Mouse (Mus musculus) CH12.LX (cell line): ENCODE measurements around the gene Mgll. TPM values are rescaled to one million over a fixed set of nuclear protein-coding genes. Genes with fewer than 3 reads are reported as not detected.

Experiments used
- DNase-seq: peaks from one replicate; pipeline ENCODE4 v3.0.0-alpha.2; 2013; ENCODE audit errors: extremely low read depth
- H3K27ac ChIP-seq: 2 replicates; pipeline ENCODE4 v1.5.1; 2012; ENCODE audit warnings: low read depth, mild to moderate bottlenecking, control low read depth, moderate library complexity; ENCODE audit not compliant: insufficient read depth
- H3K27me3 ChIP-seq: replicated peaks from 2 replicates; pipeline ENCODE3; 2012; ENCODE audit warnings: inconsistent platforms
- H3K36me3 ChIP-seq, 2 experiments: replicated peaks in 1 of 2; 2 replicates each; pipeline versions ENCODE3 to v1.6.1; 2012; ENCODE audit warnings: inconsistent platforms in 1 of 2, low read length in 1 of 2, mild to moderate bottlenecking in 1 of 2, mixed read lengths in 1 of 2, moderate library complexity in 1 of 2; ENCODE audit not compliant: control insufficient read depth in 1 of 2, insufficient read depth in 1 of 2
- H3K4me1 ChIP-seq, 2 experiments: 2 replicates each; pipeline ENCODE4 v1.6.1; 2012; ENCODE audit warnings: inconsistent platforms in 1 of 2, moderate library complexity in 1 of 2; ENCODE audit not compliant: insufficient read depth in 2 of 2, control insufficient read depth in 1 of 2
- H3K4me2 ChIP-seq: 2 replicates; pipeline ENCODE4 v1.6.1; 2012; ENCODE audit warnings: low read depth, mild to moderate bottlenecking, control low read depth; ENCODE audit not compliant: poor library complexity, insufficient read depth, severe bottlenecking
- H3K4me3 ChIP-seq, 3 experiments: fragments of 150-350 bp in 1 of 3; sonication (generic) in 1 of 3; replicated peaks in 1 of 3; 2 replicates each; pipeline versions ENCODE3 to v1.5.1; 2011 to 2012; ENCODE audit warnings: low read depth in 2 of 3, low read length in 2 of 3, mild to moderate bottlenecking in 2 of 3, moderate library complexity in 2 of 3, control low read depth in 1 of 3, improper control_type of control experiment in 1 of 3, inconsistent platforms in 1 of 3, mixed read lengths in 1 of 3; ENCODE audit not compliant: poor library complexity in 1 of 3
- H3K79me2 ChIP-seq: replicated peaks from 2 replicates; pipeline ENCODE4 v1.6.1; 2012; ENCODE audit warnings: mild to moderate bottlenecking, moderate library complexity; ENCODE audit not compliant: control insufficient read depth, poor library complexity, insufficient read depth, severe bottlenecking; ENCODE audit errors: extremely low read depth
- H3K9ac ChIP-seq: 2 replicates; pipeline ENCODE4 v1.6.1; 2012; ENCODE audit warnings: low read depth, mild to moderate bottlenecking, control low read depth, moderate library complexity; ENCODE audit not compliant: insufficient read depth
- H3K9me3 ChIP-seq: replicated peaks from 2 replicates; pipeline ENCODE3; 2012; ENCODE audit warnings: low read length, inconsistent platforms, mixed read lengths
- GABPA ChIP-seq: IDR thresholded peaks from 2 replicates; pipeline ENCODE4 v1.6.1; 2012; ENCODE audit warnings: low read depth, low read length, improper control_type of control experiment, inconsistent platforms; ENCODE audit not compliant: insufficient replicate concordance
- HCFC1 ChIP-seq: IDR thresholded peaks from 2 replicates; pipeline ENCODE4 v1.6.1; 2012; ENCODE audit warnings: low read depth, mild to moderate bottlenecking, inconsistent platforms, low read length, improper control_type of control experiment
- MAX ChIP-seq: IDR thresholded peaks from 2 replicates; pipeline ENCODE4 v1.6.1; 2011; ENCODE audit warnings: low read length, improper control_type of control experiment
- MAZ ChIP-seq: IDR thresholded peaks from 2 replicates; pipeline ENCODE4 v1.6.1; 2012; ENCODE audit warnings: low read depth, mild to moderate bottlenecking, inconsistent platforms, low read length, improper control_type of control experiment, moderate library complexity
- MEF2A ChIP-seq: IDR thresholded peaks from 2 replicates; pipeline ENCODE4 v1.6.1; 2014; ENCODE audit warnings: low read depth, mild to moderate bottlenecking, inconsistent platforms, low read length, improper control_type of control experiment, borderline replicate concordance
- MXI1 ChIP-seq: IDR thresholded peaks from 2 replicates; pipeline ENCODE4 v1.6.1; 2011; ENCODE audit warnings: mild to moderate bottlenecking, low read depth, low read length, improper control_type of control experiment
- MYC ChIP-seq: IDR thresholded peaks from 2 replicates; pipeline ENCODE4 v1.6.1; 2011; ENCODE audit warnings: low read depth, mild to moderate bottlenecking, improper control_type of control experiment, low read length
- NRF1 ChIP-seq: IDR thresholded peaks from 2 replicates; pipeline ENCODE4 v1.6.1; 2014; ENCODE audit warnings: low read depth, mild to moderate bottlenecking, inconsistent platforms, low read length, improper control_type of control experiment, moderate library complexity
- POLR2AphosphoS2 ChIP-seq: IDR thresholded peaks from 2 replicates; pipeline ENCODE4 v1.6.1; 2011; ENCODE audit warnings: low read depth, low read length, improper control_type of control experiment
- RCOR1 ChIP-seq: conservative IDR thresholded peaks from 2 replicates; pipeline ENCODE4 v1.6.1; 2012; ENCODE audit warnings: low read depth, mild to moderate bottlenecking, inconsistent platforms, low read length, improper control_type of control experiment
- SMC3 ChIP-seq: IDR thresholded peaks from 2 replicates; pipeline ENCODE4 v1.6.1; 2011; ENCODE audit warnings: low read depth, low read length, improper control_type of control experiment
- UBTF ChIP-seq: IDR thresholded peaks from 2 replicates; pipeline ENCODE4 v1.6.1; 2012; ENCODE audit warnings: low read depth, mild to moderate bottlenecking, inconsistent platforms, low read length, improper control_type of control experiment, moderate library complexity
- USF2 ChIP-seq: conservative IDR thresholded peaks from 2 replicates; pipeline ENCODE4 v1.6.1; 2011; ENCODE audit warnings: low read depth, low read length, improper control_type of control experiment
- ZC3H11A ChIP-seq: IDR thresholded peaks from 2 replicates; pipeline ENCODE4 v1.6.1; 2012; ENCODE audit warnings: low read depth, mild to moderate bottlenecking, inconsistent platforms, low read length, improper control_type of control experiment
- dilution Hi-C: fragments of 300-500 bp; cut with MboI; formaldehyde crosslinking; loops from 2 replicates; pipeline ENCODE4 v1.14.3; 2020; ENCODE audit warnings: low sequenced_read_pairs; ENCODE audit not compliant: extremely low pct_unique_long_range_greater_than_20kb, extremely low pct_ligation_motif_present
- in situ Hi-C: fragments of 300-500 bp; cut with MboI; formaldehyde crosslinking; loops from 3 replicates; pipeline ENCODE4 v1.14.3; 2019; ENCODE audit warnings: low sequenced_read_pairs, low pct_ligation_motif_present, low pct_unique_long_range_greater_than_20kb, mixed read lengths
- polyA plus RNA-seq: library from polyadenylated mRNA; unstranded; fragments of >175 nt; gene quantifications from 2 replicates; pipeline ENCODE4 v1.2.1, GENCODE M21; 2012; ENCODE audit warnings: low read depth; ENCODE audit not compliant: insufficient read length
- total RNA-seq, 2 experiments: library from RNA; depleted of rRNA; stranded (reverse); fragments of 300-350 nt in 1 of 2; fragments of >200 nt in 1 of 2; gene quantifications; 2 replicates each; pipeline ENCODE4 v1.2.3; 2012 to 2014

Mgll gene
- total and polyA plus RNA-seq, 3 experiments, result 60.8 to 81.1 (median 76.5) TPM

DNA sequence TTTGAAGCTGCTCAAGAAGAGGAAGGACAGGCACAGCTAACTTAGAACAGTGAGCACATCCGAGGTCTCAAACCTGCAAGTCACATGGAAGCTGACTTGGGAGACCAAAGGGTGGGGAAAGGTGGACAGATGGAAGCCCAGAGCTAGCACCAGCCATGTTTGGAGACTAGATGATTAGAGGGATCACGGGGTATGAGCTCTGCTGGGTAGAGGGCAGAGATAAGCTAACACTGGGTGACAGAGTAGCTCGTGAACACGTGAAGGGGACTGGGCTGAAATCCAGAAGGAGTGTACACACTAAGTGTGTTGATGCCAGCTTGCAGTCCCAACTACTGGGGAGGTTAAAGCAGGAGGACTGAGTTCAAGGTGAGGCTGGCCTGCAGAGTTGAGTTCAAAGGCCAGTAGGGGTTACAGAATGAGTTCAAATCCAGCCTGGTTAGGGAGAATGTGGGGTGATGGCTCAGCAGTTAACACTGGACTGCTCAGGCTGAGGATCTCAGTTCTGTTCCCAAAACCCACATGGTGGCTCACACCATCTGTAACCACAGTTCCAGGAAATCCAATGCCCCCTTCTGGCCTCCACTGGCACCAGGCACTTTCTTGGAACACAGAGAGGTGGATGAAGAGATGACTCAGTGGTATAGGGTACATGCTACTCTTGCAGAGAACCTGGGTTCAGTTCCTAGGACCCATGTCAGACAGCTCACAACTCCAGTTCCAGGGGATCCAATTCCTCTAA, 79.9 kb downstream of the Mgll start:
- Histone ChIP-seq H3K9me3 (no peaks in the 10 kb centered on the region), H3K4me3 (no peak overlapping the region), H3K9ac (no peak overlapping the region), H3K27me3 (no peaks in the 10 kb centered on the region), H3K27ac (0 out of 2 replicates have a peak overlapping the region, but pooled peaks have one; percentile 2), H3K36me3 (peaks cover 76 to 94% of the 10 kb centered on the region in 2 experiments), H3K4me1 (peaks cover 10 to 42% of the 10 kb centered on the region in 2 experiments), H3K4me2 (no peak overlapping the region), H3K79me2 (peaks cover 38% of the 10 kb centered on the region)
- dilution Hi-C loops (no loop called here), in situ Hi-C loops (no loop called here)
- DNase-seq, result no peak
- TF ChIP-seq SMC3 (peak; percentile 8; the same call in 1 of the 2 replicates), ZC3H11A (no peak), MAZ (no peak)

- in situ Hi-C loops (no loop called here), dilution Hi-C loops (no loop called here)
- H3K9me3 ChIP-seq, result no peaks in the 10 kb centered on the region
- no peak for DNase-seq
- peaks cover 16 to 52% of the 10 kb centered on the region in 2 experiments for H3K4me1 ChIP-seq
- H3K36me3 ChIP-seq, result peaks cover 77 to 94% of the 10 kb centered on the region in 2 experiments
- peaks cover 30% of the 10 kb centered on the region for H3K79me2 ChIP-seq
- H3K27ac ChIP-seq, result no peak overlapping the region
- no peak for TF ChIP-seq SMC3
- no peak for TF ChIP-seq MXI1
- no peak for TF ChIP-seq ZC3H11A
- TF ChIP-seq GABPA, result no peak
- TF ChIP-seq NRF1, result no peak
- no peak for TF ChIP-seq RCOR1
- TF ChIP-seq MAX, result no peak
- TF ChIP-seq POLR2AphosphoS2, result no peak
- no peak for TF ChIP-seq MYC
- no peak for TF ChIP-seq HCFC1
- TF ChIP-seq UBTF, result no peak
- no peak for TF ChIP-seq MEF2A
- TF ChIP-seq USF2, result no peak
- H3K27me3 ChIP-seq, result no peaks in the 10 kb centered on the region
- no peak overlapping the region for H3K9ac ChIP-seq
- no peak overlapping the region for H3K4me2 ChIP-seq
- no peak overlapping the region for H3K4me3 ChIP-seq
Measured at GRCm38 (mm10) chr6:88804966-88805577, 80.9 kb downstream of the Mgll start.
